Mouse (Mus musculus): Measurements from ENCODE around the gene Msantd2. TPM values are rescaled to one million over a fixed set of nuclear protein-coding genes. Genes with fewer than 3 reads are reported as not detected.

The Msantd2 gene
- polyA plus RNA-seq, 1 experiment from 2014 or later, result 35.7 TPM

DNA sequence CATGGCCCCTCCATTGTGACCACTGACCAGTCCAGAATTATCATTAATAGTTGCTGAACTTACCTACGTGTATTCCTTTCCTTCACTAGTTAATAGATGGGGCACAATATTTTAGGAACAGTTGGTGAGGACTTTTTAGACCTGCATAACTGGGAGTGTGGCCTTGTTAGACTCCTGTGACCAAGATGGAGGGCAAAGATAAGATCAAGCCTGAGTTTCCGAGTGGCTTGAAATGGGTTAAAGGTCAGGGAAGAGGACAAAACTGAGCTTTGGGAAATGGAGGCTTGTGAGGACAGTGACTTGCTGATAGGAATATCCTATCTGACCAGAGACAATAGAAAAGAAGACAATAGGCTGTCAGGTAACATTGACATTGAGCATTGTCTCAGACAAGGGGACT is 36.3 kb downstream of the Msantd2 start:
- H3K4me3 ChIP-seq (ENCODE audit: low read depth, low read length), result no peak overlapping the region
- no peak for DNase-seq
- peaks cover 27% of the 10 kb centered on the region for H3K27me3 ChIP-seq (ENCODE audit: insufficient read depth, low read length)
- H3K4me1 ChIP-seq (ENCODE audit: insufficient read depth), result peaks cover 17% of the 10 kb centered on the region
- no peaks in the 10 kb centered on the region for H3K9me3 ChIP-seq (ENCODE audit: low read depth, low read length)
- WGBS, result 77% methylated on average over 2 of the region's 2 CpGs
- no peak for ATAC-seq (ENCODE audit: insufficient read depth)
- H3K27ac ChIP-seq (ENCODE audit: low read depth), result no peak overlapping the region
- TF ChIP-seq CTCF (IDR thresholded peaks at IDR 0.05; ENCODE audit: low read depth), result no peak
- H3K9ac ChIP-seq, result no peak overlapping the region
- peaks cover 22% of the 10 kb centered on the region for H3K36me3 ChIP-seq (ENCODE audit: insufficient read depth)
- H3K4me2 ChIP-seq, result no peak overlapping the region

DNA sequence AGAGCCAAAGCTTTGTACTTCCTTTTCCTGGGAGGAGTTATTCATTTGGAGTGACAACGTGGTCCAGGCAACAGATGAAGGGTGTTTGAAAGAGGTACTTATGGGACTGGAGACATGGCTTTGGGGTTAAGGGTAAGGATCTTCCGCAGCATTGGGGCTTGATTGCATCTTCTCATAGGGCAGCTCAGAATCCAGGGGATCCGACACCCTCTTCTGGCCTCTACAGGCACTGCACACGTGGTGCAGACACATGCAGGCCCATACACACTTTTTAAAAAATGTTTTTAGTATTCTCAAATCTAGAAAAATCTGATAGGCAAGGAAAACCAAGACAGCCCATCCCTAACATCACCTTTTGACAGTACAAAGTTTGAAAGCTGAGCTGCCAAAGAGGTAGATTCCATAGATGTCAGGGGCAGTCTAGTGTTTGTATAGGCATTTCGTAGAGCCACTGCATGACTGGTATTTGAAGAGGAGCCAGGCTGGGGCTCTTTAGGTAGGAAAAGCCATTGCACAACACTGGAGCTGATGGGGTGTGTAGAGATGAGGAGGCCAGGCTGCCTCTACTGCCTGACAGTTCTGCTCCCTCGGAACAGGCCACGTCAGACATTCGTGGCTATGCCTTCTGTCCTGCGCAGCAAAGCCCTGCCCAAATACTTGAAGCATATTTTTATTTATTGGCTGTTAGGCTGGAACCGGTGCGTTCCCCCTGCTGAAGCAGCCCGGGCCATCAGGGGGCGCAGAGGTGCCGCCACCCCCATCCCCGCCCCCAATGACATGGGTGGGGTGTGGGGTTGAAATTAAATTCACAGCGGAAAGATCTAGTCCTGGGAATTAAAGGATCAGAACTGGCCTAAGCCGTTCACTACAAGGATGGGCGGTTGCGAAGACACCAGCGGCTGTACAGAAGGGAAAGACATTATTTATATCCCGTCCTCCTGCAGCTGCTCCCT is 37.6 kb downstream of the Msantd2 start:
- H3K4me1 ChIP-seq (ENCODE audit: insufficient read depth), result peaks cover 19% of the 10 kb centered on the region
- WGBS, result 18% methylated on average over 21 of the region's 21 CpGs
- peaks cover 27% of the 10 kb centered on the region for H3K27me3 ChIP-seq (ENCODE audit: insufficient read depth, low read length)
- H3K9ac ChIP-seq, result peak overlapping the region; percentile 53; the same call in 1 of the 2 replicates
- DNase-seq (peak; percentile 74), ATAC-seq (ENCODE audit: insufficient read depth) (peak; percentile 53)
- TF ChIP-seq CTCF (IDR thresholded peaks at IDR 0.05; ENCODE audit: low read depth), result peak; percentile 48
- peak overlapping the region; percentile 39 for H3K4me3 ChIP-seq (ENCODE audit: low read depth, low read length)
- H3K36me3 ChIP-seq (ENCODE audit: insufficient read depth), result peaks cover 14% of the 10 kb centered on the region
- H3K27ac ChIP-seq (ENCODE audit: low read depth), result no peak overlapping the region
- H3K9me3 ChIP-seq (ENCODE audit: low read depth, low read length), result no peaks in the 10 kb centered on the region
- peak overlapping the region; percentile 61 for H3K4me2 ChIP-seq

DNA sequence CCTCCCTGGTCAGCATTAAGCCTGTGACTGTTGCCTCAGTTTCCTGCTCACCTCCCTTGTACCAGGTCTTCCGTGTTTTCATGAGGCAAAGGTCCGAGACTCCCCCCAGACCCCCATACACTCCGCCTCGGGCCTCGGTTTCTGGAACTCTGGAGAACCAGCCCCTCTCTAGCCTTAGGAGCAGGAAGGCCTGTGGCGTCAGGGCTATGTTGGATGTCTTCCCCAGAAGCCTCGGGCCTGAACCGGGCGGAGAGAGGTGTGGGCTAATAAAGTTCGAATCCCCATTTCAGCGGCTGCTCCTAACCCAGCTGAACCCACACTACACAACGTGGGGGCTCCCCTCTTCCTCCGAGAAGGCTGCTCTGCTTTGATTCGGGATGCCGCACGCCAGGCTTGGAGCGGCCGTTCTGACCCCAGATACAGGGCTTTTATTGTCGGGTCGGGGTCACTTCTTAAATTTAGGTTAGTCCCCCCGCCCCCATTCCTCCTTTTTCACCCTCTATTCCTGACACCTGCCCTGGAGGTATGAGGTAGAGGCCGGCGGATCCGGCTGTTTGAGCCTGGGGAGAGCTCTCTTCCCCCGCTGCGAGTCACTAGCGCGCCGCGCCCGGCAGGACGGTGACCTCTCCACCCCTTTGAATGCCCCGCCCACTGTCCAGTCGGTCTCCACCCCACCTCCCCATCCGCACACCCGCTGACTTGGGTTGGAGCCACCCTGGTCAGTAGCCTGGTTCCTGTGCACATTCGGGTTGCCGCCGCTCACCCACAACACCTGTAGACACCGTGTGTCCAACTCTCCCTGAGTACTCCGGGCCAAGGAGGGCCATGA is 38.5 kb downstream of the Msantd2 start, which contains the start of gene Esam:
Gene Esam (plus strand): TSS at position 683 of the 829 bp plus-strand sequence.
- peak; percentile 10; the same call in 1 of the 2 replicates for TF ChIP-seq CTCF (IDR thresholded peaks at IDR 0.05; ENCODE audit: low read depth)
- peak; percentile 70 for DNase-seq
- Histone ChIP-seq H3K4me1 (ENCODE audit: insufficient read depth) (peaks cover 19% of the 10 kb centered on the region), H3K27ac (ENCODE audit: low read depth) (peak within 1 kb of the TSS; percentile 90), H3K9ac (peak within 1 kb of the TSS; percentile 53), H3K9me3 (ENCODE audit: low read depth, low read length) (no peaks in the 10 kb centered on the region), H3K4me3 (ENCODE audit: low read depth, low read length) (peak within 1 kb of the TSS; percentile 39), H3K36me3 (ENCODE audit: insufficient read depth) (peaks cover 13% of the 10 kb centered on the region), H3K4me2 (peak within 1 kb of the TSS; percentile 61), H3K27me3 (ENCODE audit: insufficient read depth, low read length) (peaks cover 27% of the 10 kb centered on the region)
- peak; percentile 8; the same call in 1 of the 2 replicates for ATAC-seq (ENCODE audit: insufficient read depth)
- WGBS, result 11% methylated on average over 41 of the region's 41 CpGs

DNA sequence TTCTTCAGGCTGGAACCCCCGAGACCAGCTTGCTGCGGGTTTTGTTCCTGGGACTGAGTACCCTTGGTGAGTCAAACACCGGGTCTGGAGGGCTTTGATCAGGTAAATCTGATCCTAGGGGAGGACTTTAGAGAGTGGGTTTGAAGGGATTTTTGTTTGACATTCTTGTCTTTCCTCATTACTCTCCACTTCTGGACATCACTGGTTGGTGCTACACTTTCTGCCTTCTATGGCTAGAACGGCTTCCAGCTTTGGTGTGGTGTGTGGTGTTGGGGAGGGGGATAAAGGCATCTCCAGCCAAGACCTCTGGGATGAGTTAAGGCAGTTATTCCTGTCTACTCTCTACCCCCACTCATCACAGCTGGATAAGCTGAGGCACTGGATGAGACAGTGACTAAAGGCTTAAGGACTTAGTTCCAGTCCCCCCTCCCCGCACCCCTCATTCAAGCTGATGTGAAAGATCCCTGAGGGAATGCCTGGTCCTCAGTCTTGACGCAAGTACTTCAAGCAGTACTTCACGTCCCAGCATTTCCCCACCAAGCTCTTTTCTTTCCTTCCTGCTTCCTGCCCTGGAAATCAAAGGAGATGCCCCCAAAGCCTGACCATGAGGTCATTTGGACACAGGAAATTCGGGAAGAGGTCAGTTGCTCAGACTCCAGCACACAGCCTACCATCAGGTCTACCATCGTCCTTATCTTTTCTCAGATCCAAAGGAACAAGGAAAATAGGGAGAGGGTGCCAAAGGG is 39.3 kb downstream of the Msantd2 start:
- peak overlapping the region; percentile 53 for H3K9ac ChIP-seq
- ATAC-seq (ENCODE audit: insufficient read depth), result no peak
- DNase-seq, result peak; percentile 29
- H3K4me3 ChIP-seq (ENCODE audit: low read depth, low read length), result peak overlapping the region; percentile 39
- no peak for TF ChIP-seq CTCF (IDR thresholded peaks at IDR 0.05; ENCODE audit: low read depth)
- H3K27me3 ChIP-seq (ENCODE audit: insufficient read depth, low read length), result peaks cover 27% of the 10 kb centered on the region
- H3K4me2 ChIP-seq, result peak overlapping the region; percentile 61
- H3K36me3 ChIP-seq (ENCODE audit: insufficient read depth), result peaks cover 6% of the 10 kb centered on the region; the same call in 1 of the 2 replicates
- no peaks in the 10 kb centered on the region for H3K9me3 ChIP-seq (ENCODE audit: low read depth, low read length)
- H3K4me1 ChIP-seq (ENCODE audit: insufficient read depth), result peaks cover 19% of the 10 kb centered on the region
- 31% methylated on average over 9 of the region's 9 CpGs for WGBS
- peak overlapping the region; percentile 90 for H3K27ac ChIP-seq (ENCODE audit: low read depth)

DNA sequence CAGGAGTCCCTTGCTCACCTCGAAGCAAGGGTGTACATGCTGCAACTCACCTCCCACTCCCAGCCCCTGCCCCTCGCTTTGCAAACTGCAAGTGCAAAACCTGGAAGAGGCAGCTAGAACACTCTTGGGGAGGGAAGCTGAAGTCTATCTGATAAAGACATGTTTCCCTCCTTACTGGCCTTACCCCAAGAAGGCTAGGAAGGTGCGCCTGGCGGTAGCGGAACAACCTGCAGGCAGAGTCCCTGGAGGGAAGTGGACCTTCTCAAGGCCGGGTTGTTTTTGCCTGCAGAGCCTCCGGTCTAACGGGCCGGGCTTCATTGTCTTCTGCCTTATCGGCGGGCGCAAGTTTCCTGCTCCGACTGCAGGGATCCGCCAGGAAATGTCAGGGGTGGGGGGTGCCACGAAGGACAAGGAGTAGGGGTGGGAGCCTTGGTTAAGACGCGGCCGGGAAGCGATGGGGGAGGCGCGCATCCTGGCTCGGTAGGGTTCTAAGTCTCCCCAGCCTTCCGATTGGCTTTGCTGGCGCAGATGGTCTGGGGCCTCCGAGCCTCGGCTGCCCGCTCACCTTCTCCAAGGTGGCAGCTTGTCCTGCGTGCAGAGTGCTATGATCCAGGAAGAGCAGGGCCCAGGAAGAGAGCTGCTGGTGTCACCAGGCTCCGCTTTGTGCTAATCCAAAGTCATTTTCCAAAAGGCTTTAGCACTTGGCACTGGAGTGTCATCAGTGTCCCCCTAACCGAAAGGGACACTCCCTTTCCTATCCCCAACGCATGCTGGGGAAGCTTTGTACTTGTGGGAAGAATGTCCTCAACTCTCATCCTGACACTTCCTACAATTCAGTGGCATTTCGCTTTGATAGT is 41.1 kb downstream of the Msantd2 start:
- peak; percentile 48; the same call in 1 of the 2 replicates for ATAC-seq (ENCODE audit: insufficient read depth)
- peak; percentile 69 for TF ChIP-seq CTCF (IDR thresholded peaks at IDR 0.05; ENCODE audit: low read depth)
- H3K4me2 ChIP-seq, result peak overlapping the region; percentile 61
- H3K4me3 ChIP-seq (ENCODE audit: low read depth, low read length), result peak overlapping the region; percentile 39
- 2% methylated on average over 32 of the region's 32 CpGs for WGBS
- H3K9ac ChIP-seq, result peak overlapping the region; percentile 53
- peaks cover 19% of the 10 kb centered on the region for H3K4me1 ChIP-seq (ENCODE audit: insufficient read depth)
- DNase-seq, result peak; percentile 80
- H3K36me3 ChIP-seq (ENCODE audit: insufficient read depth), result peaks cover 1% of the 10 kb centered on the region; the same call in 1 of the 2 replicates
- H3K27me3 ChIP-seq (ENCODE audit: insufficient read depth, low read length), result peaks cover 27% of the 10 kb centered on the region
- H3K27ac ChIP-seq (ENCODE audit: low read depth), result peak overlapping the region; percentile 90
- H3K9me3 ChIP-seq (ENCODE audit: low read depth, low read length), result no peaks in the 10 kb centered on the region

All from lung, embryonic 14.5 days (tissue).